Mouse (Mus musculus) skeletal muscle tissue, adult 2 months (tissue): ENCODE results near the gene Krt33a.

Experiments
- DNase-seq: peaks from one replicate; pipeline ENCODE4 v3.0.0-alpha.2; 2012; ENCODE audit warnings: low read depth, low spot score

Krt33a gene

DNA sequence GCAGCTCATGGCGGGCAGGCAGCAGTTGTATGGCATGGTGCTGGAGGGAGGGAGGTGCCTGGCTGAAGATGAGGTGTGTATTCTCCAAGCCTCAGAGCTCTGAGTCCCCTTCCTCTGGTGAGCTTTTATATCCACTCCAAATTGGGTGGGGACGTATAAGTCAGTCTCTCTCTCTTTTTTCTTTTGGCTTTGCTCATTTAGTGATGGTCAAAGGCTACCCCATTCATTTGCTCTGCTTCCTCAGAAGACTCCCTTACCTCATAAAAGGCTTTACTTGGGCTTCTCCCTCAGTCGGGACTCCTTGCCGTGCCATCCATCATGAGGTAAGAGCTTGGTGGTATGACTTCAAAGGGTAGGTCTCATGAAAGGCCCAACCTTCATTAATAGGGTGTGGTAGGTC lies at the start of gene Krt33a:
TSS of gene Krt33a (minus strand) at position 101 of the 400 bp plus-strand sequence.
- DNase-seq: no peak

DNA sequence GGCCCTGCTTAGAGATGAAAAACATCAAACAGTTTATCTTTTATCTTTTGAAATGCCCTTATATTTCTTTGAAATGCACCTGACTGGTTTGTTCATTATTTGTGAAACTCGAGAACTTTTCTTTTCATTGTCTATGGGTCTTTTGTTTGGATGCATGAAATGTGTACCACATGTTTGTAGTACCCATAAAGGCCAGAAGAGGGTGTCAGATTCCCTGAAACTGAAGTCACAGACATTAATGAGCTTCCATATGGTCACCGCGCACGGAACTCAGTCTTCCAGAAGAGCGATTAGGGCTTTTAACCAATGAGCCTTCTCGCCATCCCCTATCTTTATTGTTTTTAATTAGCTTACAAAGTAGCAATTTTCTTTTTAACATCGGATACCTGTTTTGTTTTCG lies 42.9 kb upstream of the Krt33a start:
- no peak for DNase-seq

DNA sequence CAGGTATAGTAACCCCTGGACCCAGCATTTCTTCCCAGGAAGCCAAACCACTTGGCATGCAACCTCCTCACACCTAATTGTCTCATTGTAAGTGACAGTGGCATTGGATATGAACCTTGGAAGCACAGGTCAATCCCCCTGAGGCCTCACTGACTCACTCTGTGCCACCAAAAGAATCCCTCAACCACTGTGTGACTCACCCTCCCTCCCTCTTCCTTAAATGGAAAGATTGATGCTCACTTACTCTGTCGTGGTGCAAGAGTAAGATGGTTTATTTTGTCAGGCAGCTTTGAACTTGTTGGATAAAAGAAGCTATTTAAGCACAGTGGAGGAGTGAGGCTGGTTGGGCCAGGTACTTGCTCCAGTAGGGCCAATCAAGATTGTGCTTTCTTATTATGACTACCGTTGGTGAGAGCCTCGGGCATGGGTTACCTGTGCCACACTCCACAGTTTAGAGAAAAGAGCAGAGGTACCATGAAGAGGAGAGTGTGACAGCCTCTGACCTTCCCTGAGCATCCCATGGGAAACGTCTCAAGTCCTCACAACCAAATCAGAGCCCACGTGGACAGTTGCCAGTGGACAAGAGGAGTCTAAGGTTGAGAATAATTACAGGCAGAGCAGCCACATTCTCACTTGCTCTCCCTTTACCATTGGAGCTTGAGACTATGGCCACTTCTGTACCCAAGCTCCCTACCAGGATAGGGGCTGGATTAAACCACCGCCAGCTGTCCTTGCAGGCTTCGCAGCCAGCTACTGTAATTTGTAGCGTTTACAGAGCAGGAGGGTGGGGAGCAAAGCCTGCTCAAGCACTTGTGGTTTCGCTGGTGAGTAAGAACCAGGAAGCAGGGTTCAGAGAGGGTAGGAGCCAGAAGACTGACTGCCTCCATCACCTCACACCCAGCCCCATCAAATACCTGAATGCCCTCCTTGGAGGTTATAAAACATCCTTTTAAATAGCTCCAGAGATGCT lies 40.0 kb upstream of the Krt33a start:
- no peak for DNase-seq

DNA sequence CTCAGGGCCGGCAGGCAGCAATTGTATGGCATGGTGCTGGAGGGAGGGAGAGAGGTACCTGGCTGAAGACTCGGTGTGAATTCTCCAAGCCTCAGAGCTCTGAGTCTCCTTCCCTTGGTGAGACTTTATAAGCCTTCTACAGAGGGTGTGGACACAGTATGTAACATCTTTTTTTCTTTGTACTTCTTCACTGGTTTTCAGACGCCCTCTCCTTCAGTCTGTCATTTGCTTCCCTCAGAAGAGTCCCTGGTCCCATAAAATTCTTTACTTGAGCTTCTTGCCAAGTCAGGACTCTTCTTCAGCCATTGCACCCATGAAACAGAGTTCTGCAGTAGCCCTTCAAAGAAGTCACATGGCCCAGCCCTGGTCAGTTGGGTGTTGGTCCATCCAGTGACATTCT lies 34.4 kb upstream of the Krt33a start, which contains the start of gene Krt31:
TSS of gene Krt31 (minus strand) at position 101 of the 400 bp plus-strand sequence.
- DNase-seq: no peak

DNA sequence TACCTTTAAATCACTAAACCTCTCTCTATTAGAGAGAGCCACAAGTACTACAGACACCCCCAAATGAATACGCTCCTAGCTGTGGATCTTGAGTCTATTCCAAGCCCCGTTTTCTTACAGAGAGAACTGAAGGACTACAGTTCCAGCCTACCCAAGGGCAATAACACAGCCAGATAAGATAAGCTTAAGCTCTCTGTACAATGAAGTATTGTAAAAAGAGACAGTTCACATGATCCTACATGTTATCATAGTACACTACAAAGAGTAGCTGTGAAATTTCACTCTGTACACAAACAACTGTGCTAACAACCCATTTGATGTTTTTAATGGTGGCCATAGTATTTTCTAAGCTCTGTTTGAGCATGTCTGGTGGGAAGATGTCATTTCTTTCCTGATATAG lies 31.2 kb upstream of the Krt33a start:
- no peak for DNase-seq

DNA sequence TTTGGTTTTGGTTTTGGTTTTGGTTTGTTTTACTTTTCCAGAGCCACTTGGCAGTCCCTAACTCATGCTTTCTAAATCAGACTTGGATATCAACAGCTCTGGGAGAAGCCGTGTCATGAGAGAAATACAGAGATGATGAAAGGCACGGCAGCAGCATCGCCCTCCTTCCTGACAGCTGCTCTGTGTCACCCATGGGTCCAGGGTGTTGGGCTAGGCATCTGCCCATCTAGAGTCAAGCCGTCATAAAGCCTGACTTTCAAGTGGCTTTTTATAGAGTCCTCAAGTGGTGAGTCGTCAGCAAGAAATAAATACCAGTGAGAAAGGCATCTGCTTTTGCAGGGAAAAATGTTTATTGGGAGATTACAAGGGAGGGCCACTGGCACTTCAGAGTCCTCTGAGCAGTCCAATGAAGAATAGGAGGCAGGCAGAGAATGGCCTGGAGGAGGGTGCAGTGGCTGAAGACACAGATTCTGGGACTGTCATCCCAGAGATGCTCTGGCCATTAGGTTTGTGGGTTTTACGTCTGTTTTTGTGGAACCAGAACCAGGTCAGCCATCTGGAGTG lies 30.4 kb upstream of the Krt33a start:
- no peak for DNase-seq

DNA sequence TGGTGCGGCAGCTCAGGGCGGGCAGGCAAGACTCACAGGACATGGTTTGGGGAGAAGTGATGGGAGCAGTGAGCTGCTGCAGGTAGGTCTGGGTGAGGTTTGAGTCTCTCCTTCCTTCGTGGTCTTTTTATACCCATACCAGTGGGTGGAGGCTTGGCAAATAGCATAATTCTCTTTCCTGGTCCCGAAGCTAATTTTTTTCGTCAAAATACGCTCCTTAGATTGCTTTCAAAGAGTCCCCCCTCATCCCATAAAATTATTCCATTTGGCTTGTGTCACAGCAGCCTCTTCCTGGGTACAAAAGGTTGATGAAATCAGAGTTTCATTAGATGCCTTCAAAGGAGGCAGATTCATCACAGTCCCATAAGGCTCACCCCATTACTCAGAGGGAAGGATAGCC lies 25.4 kb upstream of the Krt33a start, which contains the start of gene Krt34:
TSS of gene Krt34 (minus strand) at position 101 of the 400 bp plus-strand sequence.
- DNase-seq: no peak

DNA sequence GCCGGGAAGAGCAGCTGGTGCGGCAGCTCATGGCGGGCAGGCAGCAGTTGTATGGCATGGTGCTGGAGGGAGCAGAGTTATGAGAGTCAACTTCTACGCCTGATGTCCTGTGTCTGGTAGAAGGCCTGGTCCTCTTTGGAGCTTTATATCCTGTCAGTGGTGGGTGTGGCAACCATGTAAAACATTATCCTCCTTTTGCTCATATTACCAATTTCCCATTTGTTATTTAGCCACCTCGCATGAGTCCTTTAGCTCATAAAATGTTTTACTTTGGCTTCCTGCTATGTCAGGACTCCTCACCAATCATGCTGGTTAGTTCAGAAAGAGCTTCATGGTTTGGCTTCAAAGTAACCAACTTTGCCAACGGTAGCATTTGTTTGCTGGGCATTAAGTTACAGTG lies 13.8 kb upstream of the Krt33a start, which contains the start of gene Krt33b:
TSS of gene Krt33b (minus strand) at position 101 of the 400 bp plus-strand sequence.
- DNase-seq: no peak

DNA sequence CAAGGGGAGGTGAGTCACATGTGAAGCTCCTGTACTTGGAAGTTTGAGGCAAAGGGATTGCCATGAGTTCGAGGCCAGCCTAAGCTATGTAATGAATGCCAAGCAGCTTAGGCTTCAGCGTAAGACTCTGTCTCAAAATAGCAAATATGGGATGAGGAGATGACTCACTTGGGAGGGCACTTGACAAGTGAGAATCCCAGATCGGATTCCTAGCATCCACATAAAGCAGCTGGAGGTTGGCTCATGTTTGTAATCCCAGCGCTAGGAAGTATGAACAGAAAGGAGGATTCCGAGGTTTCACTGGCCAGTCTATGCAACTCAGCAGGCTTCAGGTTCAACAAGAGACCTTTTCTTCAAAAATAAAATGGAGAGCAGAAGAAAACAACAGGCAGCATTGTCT lies 5.4 kb upstream of the Krt33a start:
- DNase-seq: no peak

DNA sequence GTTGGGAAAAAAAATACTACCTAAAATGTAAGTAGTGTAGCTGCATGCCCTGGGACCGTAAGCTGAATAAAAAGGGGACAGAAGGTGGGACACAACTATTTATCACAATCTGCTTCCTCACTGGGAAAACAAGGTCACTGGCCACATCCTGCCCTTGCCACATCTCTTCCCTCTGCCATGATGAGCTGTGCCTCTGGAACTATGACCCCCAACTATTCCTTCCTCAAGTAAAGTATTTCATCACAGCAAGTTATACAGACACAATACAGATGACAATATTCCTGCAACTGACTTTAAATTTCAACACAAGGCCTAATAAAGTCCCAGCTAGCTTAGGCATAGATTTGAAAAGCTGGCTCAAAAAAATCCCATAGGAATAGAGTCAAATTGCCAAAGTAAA lies 3.5 kb upstream of the Krt33a start:
- DNase-seq: no peak

DNA sequence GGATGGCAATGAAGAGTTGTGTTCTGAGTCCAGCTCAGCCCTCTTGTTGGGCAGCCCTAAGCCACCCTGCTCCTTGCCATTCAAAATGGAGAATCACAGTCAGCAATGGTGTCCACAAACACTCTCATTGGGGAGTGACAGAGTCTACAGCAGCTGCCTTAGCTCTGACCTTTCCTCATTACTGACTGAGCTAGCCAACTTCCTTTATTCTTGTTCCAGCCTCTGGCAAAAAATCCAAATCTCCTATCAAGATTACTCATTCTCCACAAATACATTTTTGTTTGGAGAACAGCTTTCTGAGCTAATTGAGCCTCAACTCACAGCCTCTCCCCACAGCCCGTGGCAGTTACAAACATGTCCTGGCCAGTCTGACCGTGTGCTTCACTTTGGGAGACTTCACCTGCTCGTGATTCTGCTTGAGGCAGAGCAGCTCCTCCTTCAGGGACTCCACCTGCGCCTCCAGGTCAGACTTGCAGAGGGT lies 2.3 kb downstream of the Krt33a start:
- DNase-seq: no peak

DNA sequence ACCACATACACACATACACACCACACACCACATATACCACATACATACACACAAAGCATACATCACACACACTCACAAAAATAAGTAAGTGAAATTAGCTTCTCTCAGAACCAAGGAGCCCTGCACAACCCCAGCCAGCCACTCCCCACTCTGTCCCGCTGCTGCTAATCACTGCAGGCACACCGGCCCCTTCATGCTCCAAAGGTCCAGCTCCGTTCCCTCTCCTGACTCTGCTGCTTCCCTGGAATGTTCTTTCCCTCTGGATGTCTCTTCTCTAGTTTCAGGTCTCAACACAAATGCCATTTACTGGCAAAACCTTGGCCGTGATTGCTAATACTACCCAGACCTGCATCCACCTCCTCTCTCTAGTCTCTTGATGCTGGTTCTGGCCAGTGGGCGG lies 5.3 kb downstream of the Krt33a start:
- no peak for DNase-seq

DNA sequence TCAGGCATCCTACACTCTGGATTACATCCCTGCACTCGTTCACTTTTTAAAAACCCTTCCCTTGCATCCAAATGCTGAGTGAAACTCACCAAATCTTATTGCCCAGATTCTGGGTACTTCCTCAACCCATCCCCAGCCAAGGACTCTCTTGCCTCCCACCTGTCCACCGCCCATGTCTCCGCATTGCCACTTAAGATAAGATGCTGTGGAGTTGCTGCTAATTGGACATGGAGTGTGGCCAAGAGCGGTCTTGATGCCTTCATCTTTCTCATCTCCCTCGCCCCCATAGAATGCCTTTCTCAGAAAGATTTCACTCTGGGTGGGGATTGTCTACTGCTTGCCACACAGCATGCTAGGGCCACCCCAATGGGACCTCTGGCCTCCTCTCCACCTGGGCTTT lies 7.7 kb downstream of the Krt33a start:
- DNase-seq: no peak

DNA sequence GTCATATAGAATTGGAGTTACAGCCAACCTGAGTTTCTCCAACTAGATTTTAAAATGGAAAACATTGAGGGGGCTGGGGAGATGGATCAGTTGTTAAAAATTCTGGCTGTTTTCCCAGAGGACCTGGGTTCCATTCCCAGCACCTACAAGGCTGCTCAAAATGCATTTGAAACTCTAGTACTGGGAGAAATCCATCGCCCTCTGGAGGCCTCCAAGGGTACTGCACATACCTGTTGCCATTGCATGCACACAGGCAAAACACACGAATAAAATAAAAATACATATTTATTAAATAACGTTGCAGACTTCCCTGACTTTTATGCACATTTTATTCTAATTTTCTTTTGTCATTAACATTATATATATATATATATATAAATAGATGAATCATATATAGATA lies 9.4 kb downstream of the Krt33a start:
- DNase-seq: no peak

DNA sequence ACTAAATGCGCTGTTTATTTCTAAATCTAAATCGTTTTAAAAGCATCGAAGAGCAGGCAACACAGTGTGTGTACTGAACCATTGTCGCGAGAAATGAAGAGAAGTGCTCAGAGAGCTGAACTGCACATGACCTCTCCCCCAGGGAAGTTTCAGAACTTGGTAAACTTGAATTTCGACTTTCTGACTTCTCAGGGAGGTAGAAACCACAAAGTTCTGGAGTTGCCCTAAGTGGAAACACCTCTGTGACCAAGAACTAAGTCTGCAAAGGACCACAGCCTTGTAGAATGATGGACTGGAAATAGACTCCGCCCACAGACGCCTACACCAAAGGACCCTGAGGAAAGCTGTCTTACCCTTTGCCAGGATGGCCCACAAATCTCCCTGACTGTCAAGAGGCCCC lies 10.1 kb downstream of the Krt33a start:
- DNase-seq: no peak

DNA sequence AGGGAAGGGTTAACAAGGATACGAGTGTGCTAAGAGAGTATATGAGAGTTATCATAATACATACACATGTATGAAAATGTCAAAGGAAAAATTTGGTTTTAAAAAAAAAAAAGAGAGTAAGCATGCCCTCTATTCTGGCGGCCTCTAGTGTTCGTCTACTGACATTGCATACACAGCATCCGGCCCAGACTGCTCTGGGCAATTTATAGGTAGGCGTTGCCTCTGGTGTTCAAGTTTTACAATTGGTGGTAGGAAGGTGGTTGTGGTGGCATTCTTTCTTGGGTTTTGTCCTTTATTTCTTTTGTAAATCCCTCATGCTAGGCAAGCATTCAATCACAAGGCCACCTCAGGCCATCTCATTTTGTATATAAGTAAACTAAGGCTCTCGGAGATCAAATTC lies 11.2 kb downstream of the Krt33a start:
- DNase-seq: no peak

DNA sequence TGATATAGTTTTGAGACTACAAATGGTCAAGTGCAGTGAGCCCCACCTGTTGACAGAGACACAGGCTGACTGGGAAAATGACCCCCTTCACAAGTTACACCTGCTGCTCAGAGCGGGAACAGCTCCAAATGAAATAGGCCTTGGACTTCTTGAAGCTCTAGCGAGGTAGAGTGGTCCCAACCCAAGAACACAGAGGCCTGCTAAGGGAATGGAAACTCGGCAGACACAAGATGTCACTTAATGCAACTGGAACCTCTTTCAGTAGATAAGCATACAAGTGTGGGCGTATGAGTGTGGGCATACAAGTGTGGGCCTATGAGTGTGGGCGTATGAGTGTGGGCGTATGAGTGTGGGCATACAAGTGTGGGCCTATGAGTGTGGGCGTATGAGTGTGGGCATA lies 16.9 kb downstream of the Krt33a start:
- DNase-seq: no peak

DNA sequence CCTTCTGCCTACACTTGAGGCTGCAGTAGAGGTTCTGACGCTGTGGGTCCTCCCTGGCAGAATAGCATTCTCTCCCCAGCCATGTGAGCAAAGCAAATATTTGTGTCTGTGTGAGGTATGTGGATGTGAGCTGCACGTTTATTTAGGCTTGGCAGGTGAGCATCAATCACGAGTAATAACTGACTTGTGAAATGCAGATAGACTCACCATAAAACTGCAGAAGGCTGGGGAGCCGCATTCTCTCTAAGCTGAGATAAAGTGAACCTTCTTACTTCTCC lies 21.7 kb downstream of the Krt33a start:
- no peak for DNase-seq

DNA sequence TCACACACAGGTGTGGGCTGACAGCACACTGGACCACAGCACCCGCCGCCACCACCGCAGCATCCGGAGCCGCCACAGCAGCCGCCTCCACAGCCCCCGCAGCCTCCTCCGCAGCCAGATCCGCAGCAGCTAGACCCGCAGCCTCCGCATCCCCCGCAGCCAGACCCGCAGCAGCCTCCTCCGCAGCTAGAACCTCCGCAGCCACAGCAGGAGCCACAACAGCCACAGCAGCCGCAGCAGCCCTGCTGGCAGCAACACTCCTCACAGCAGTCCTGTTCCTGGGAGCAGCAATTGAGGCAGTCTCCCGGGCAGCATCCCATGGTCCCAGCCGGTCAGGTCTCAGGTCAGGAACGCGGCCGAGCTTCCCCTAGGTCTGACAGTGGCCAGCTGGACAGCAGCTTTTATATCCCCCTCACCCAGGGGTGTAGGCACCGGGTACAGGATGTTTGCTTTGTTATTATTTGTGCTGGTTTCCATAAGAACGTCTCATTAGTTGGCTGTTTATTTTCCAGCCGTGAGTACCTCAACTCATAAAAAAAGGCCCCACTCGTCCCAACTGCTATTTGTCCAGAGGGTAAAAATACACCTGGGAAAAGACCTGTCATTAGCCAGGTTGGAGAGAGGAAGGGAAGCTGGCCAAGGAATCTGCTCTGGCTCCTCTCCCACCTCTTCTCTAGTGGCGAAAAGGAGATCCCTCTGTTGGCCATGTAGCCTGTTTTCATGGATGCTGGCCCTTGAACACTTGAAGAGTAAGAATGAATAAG lies 22.2 kb downstream of the Krt33a start, which contains the start of gene Krtap17-1:
TSS of gene Krtap17-1 (minus strand) at position 375 of the 764 bp plus-strand sequence.
- DNase-seq: no peak

DNA sequence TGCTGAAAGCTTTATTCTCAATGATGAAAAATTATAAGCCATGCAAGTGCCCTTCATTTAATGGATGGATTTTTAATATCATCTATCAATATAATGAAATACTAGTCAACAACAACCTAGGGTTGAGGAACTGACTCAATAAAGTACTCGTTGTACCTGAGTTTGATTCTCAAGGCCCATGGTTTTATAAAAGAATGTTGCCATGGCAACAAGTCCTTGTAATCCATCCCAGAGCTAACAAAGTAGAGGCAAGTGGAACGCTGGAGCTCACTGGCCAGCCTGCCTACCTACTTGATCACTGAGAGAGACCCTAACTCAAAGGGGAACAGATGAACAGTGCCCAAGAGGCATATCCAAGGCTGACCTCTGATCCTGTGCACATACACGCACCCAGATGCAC lies 25.4 kb downstream of the Krt33a start:
- DNase-seq: no peak

DNA sequence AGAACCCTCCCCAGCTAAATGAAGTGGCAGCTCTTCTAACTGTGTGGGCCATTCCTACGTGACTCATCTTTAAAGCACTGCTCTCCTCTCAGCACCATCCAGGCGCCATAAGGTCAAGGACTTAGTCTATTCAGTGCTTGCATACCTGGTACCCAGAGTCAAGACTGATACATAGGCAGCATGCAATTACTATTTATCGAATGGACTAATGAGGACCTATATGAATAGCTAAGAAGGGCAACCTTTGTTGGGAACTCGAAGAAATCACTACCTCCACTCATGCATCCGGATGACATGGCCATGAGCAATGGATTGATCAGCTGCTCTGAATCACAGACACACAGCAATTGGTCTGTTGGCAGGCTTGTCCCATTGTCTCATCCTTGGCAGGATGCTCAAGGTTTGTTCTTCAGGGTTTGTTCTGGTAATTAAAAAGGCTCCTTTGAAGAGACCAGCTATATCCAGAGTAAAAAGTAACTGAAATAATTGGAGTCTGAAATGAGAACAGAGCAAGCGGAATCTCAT lies 26.1 kb downstream of the Krt33a start:
- no peak for DNase-seq

DNA sequence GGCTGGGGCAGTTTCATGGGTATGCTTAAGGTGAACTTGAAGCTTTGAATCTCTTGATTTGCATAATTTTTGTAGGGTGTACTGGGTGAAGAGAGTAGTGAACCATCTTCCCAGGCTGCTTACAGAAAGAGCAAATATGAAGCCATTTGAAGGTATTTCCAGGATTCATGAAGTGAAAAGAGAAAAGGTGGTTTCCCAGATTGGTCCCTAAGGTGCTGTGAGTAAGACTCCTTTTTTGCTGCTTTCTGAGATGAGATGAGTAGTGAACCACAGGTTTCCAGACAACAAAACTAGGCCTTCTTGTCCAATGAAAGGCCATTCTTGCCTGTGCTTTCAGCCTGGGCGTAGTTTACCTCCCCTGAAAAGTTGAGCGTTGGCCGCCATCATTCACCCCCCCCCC lies 27.5 kb downstream of the Krt33a start:
- no peak for DNase-seq
